10 mouse cellular contexts compared by ENCODE assay signal in genomic region chr17:83274101-83274500, GRCm38 (mm10). TPM values are rescaled to one million over a fixed set of nuclear protein-coding genes. Genes with fewer than 3 reads are reported as not detected.
DNase-seq lines count a peak whose midpoint lies in the region; ATAC-seq lines count a peak whose summit lies in the region.
"Had no signal": no experiment of that assay in that cellular context is flagged by ENCODE, and none has a peak within 500 bp of the region (broad histone marks: within the 10 kb centered on the region; RNA-seq: fewer than 3 reads in every experiment).

No protein-coding gene starts in this region.

- 48% methylated on average over 4 of the region's 4 CpGs for WGBS in heart, embryonic 10.5 days
- 50% methylated on average over 4 of the region's 4 CpGs for WGBS in kidney, embryonic 16.5 days
- 25% methylated on average over 4 of the region's 4 CpGs for WGBS in stomach, embryonic 16.5 days
- WGBS in forebrain, embryonic 13.5 days, result 54% methylated on average over 4 of the region's 4 CpGs
- WGBS in hindbrain, embryonic 13.5 days, result 50% methylated on average over 4 of the region's 4 CpGs

- no peaks in the 10 kb centered on the region for H3K36me3 ChIP-seq in heart, embryonic 10.5 days
- H3K36me3 ChIP-seq in kidney, embryonic 16.5 days (ENCODE audit: insufficient read depth, low read length), result no peaks in the 10 kb centered on the region
- no peaks in the 10 kb centered on the region for H3K36me3 ChIP-seq in stomach, embryonic 16.5 days (ENCODE audit: control insufficient read depth, insufficient read depth, low read length)
- no peaks in the 10 kb centered on the region for H3K36me3 ChIP-seq in forebrain, embryonic 13.5 days (ENCODE audit: poor library complexity, severe bottlenecking)
- no peaks in the 10 kb centered on the region for H3K36me3 ChIP-seq in hindbrain, embryonic 13.5 days

- DNase-seq in heart, embryonic 10.5 days (ENCODE audit: low spot score), result no peak
- DNase-seq in heart, adult 11 months, result no peak
- peak; percentile 29 for DNase-seq in lung, postnatal 10 days
- DNase-seq in lung, postnatal 25 days (ENCODE audit: low spot score), result no peak
- DNase-seq: right cerebral cortex, postnatal 14 days had no signal

- peaks cover 53% of the 10 kb centered on the region for H3K4me1 ChIP-seq in heart, embryonic 10.5 days
- H3K4me1 ChIP-seq in kidney, embryonic 16.5 days (ENCODE audit: insufficient read depth, low read length), result peaks cover 42% of the 10 kb centered on the region
- H3K4me1 ChIP-seq in stomach, embryonic 16.5 days (ENCODE audit: control insufficient read depth, insufficient read depth, low read length), result peaks cover 18% of the 10 kb centered on the region
- H3K4me1 ChIP-seq in forebrain, embryonic 13.5 days, result peaks cover 23% of the 10 kb centered on the region
- H3K4me1 ChIP-seq in hindbrain, embryonic 13.5 days (replicated peaks), result peaks cover 39% of the 10 kb centered on the region

- H3K9ac ChIP-seq in kidney, embryonic 16.5 days (replicated peaks; ENCODE audit: low read length), result 0 out of 2 replicates have a peak overlapping the region, but pooled peaks have one; percentile 31
- 0 out of 2 replicates have a peak overlapping the region, but pooled peaks have one; percentile 22 for H3K9ac ChIP-seq in stomach, embryonic 16.5 days (ENCODE audit: low read length)
- H3K9ac ChIP-seq in forebrain, embryonic 13.5 days, result no peak overlapping the region
- no peak overlapping the region for H3K9ac ChIP-seq in hindbrain, embryonic 13.5 days

- peak overlapping the region; percentile 67; the same call in 1 of the 2 replicates for H3K27ac ChIP-seq in heart, embryonic 10.5 days
- peak overlapping the region; percentile 39; the same call in 1 of the 2 replicates for H3K27ac ChIP-seq in kidney, embryonic 16.5 days (ENCODE audit: low read length)
- peak overlapping the region; percentile 53 for H3K27ac ChIP-seq in stomach, embryonic 16.5 days (ENCODE audit: low read length)
- no peak overlapping the region for H3K27ac ChIP-seq in forebrain, embryonic 13.5 days
- no peak overlapping the region for H3K27ac ChIP-seq in hindbrain, embryonic 13.5 days

- no peak for ATAC-seq in kidney, embryonic 16.5 days (ENCODE audit: low FRiP score, low TSS enrichment)
- no peak for ATAC-seq in stomach, embryonic 16.5 days (ENCODE audit: insufficient read depth, low FRiP score)
- ATAC-seq in forebrain, embryonic 13.5 days, result no peak
- no peak for ATAC-seq in hindbrain, embryonic 13.5 days (ENCODE audit: low FRiP score)

- peak overlapping the region; percentile 37; the same call in 1 of the 2 replicates for H3K4me3 ChIP-seq in heart, embryonic 10.5 days
- no peak overlapping the region for H3K4me3 ChIP-seq in kidney, embryonic 16.5 days (ENCODE audit: low read length)
- no peak overlapping the region for H3K4me3 ChIP-seq in stomach, embryonic 16.5 days (replicated peaks; ENCODE audit: low read length)
- H3K4me3 ChIP-seq in forebrain, embryonic 13.5 days, result no peak overlapping the region
- H3K4me3 ChIP-seq in hindbrain, embryonic 13.5 days, result no peak overlapping the region

- peaks cover 14% of the 10 kb centered on the region; the same call in 1 of the 2 replicates for H3K27me3 ChIP-seq in heart, embryonic 10.5 days (ENCODE audit: insufficient read depth, poor library complexity, severe bottlenecking)
- peaks cover 5% of the 10 kb centered on the region; the same call in 1 of the 2 replicates for H3K27me3 ChIP-seq in kidney, embryonic 16.5 days (ENCODE audit: insufficient read depth, low read length)
- no peaks in the 10 kb centered on the region for H3K27me3 ChIP-seq in stomach, embryonic 16.5 days (ENCODE audit: control insufficient read depth, insufficient read depth, low read length)
- H3K27me3 ChIP-seq in forebrain, embryonic 13.5 days, result peaks cover 16% of the 10 kb centered on the region
- H3K27me3 ChIP-seq in hindbrain, embryonic 13.5 days, result peaks cover 19% of the 10 kb centered on the region

- H3K4me2 ChIP-seq in kidney, embryonic 16.5 days (replicated peaks; ENCODE audit: low read depth, low read length), result peak overlapping the region; percentile 36; the same call in 1 of the 2 replicates
- peak overlapping the region; percentile 6; the same call in 1 of the 2 replicates for H3K4me2 ChIP-seq in stomach, embryonic 16.5 days (ENCODE audit: low read depth, low read length)
- H3K4me2 ChIP-seq in forebrain, embryonic 13.5 days, result no peak overlapping the region
- no peak overlapping the region for H3K4me2 ChIP-seq in hindbrain, embryonic 13.5 days
- H3K4me2 ChIP-seq: midbrain, embryonic 11.5 days had no signal

- H3K9me3 ChIP-seq in heart, embryonic 10.5 days, result no peaks in the 10 kb centered on the region
- H3K9me3 ChIP-seq in kidney, embryonic 16.5 days (ENCODE audit: low read length), result no peaks in the 10 kb centered on the region
- H3K9me3 ChIP-seq in stomach, embryonic 16.5 days (replicated peaks; ENCODE audit: control insufficient read depth, low read length), result no peaks in the 10 kb centered on the region
- H3K9me3 ChIP-seq in forebrain, embryonic 13.5 days (replicated peaks), result no peaks in the 10 kb centered on the region
- no peaks in the 10 kb centered on the region for H3K9me3 ChIP-seq in hindbrain, embryonic 13.5 days

RNA-seq across cellular contexts. Expression of gene Pkdcc, which starts 59.0 kb away (rescaled TPM):
- 13.8 and 27.4 TPM in 2 replicates for polyA plus RNA-seq in heart, embryonic 10.5 days (2016; fragmentation: Nextera tagmentation; extraction: Ambion mirVana)
- polyA plus RNA-seq in kidney, embryonic 16.5 days (2015; fragmentation: Nextera tagmentation; extraction: Ambion mirVana), result 29.9 and 31.6 TPM in 2 replicates
- polyA plus RNA-seq in stomach, embryonic 16.5 days (2015; fragmentation: Nextera tagmentation; extraction: Ambion mirVana), result 16.2 and 16.4 TPM in 2 replicates
- polyA plus RNA-seq in forebrain, embryonic 13.5 days (2015; fragmentation: Nextera tagmentation; extraction: Ambion mirVana), result 6.3 and 7.0 TPM in 2 replicates
- 4.4 and 5.7 TPM in 2 replicates for polyA plus RNA-seq in hindbrain, embryonic 13.5 days (2015; fragmentation: Nextera tagmentation; extraction: Ambion mirVana)

Comparison
In these comparisons a context has a peak if more than half of its experiments do, and no peak if none do; other contexts are left out.
1. H3K27ac ChIP-seq: peak in heart, embryonic 10.5 days (single experiment), kidney, embryonic 16.5 days (single experiment) and stomach, embryonic 16.5 days (single experiment); none in forebrain, embryonic 13.5 days (single experiment) and hindbrain, embryonic 13.5 days (single experiment).
2. H3K4me2 ChIP-seq: peak in kidney, embryonic 16.5 days (single experiment) and stomach, embryonic 16.5 days (single experiment); none in forebrain, embryonic 13.5 days (single experiment) and hindbrain, embryonic 13.5 days (single experiment).
3. H3K9ac ChIP-seq: peak in kidney, embryonic 16.5 days (single experiment) and stomach, embryonic 16.5 days (single experiment); none in forebrain, embryonic 13.5 days (single experiment) and hindbrain, embryonic 13.5 days (single experiment).